Mouse (Mus musculus) ovary, postnatal 14 days (tissue): ENCODE results near the gene Frat2.

Source experiments
- DNase-seq: peaks from one replicate; pipeline ENCODE4 v3.0.0; 2022; ENCODE audit warnings: low spot score

The Frat2 gene

GRCm38 (mm10) chr19:41818749-41819148 is 29.2 kb downstream of the Frat2 start:
- no peak for DNase-seq

DNA sequence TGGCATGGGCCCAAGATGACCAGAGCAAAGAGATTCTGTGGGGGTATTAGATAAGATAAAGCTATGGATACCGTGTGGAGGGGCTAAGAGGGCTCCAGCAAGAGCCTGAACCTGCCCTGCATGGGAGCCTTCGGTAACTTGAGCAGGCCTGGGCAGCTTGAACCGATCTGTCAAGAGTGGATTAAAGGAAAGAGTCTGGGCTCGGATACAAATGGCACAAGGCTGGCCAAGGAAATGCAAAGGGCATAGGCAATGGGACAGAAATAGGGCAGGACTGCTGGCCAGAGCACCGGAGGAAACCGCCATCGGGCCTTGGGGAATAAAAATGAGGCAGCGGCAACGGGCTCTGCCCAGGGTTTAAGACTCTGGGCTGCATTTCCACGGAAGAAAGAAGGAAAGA is 30.6 kb downstream of the Frat2 start:
- DNase-seq: no peak

DNA sequence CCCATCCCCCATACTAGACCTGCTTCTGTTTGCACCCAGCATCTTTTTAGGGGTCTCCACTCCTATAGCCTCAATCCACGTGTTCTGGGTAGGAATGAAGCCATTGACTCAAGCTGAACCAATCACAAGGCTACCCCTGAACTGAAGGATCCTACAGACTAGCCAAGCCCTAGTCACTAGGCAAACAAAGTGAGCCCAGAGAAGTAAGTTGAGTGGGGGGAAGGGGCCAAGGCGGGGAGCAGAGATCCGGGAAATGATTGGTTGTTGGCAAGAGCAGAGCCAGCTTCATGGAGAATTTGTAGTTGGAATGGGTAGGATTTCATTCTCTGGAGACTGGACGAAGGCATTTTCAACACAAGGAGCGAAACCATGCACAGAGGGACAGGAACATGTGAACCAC is 31.0 kb downstream of the Frat2 start:
- no peak for DNase-seq

- DNase-seq: no peak
Measured at GRCm38 (mm10) chr19:41816410-41816809, 31.5 kb downstream of the Frat2 start.

DNA sequence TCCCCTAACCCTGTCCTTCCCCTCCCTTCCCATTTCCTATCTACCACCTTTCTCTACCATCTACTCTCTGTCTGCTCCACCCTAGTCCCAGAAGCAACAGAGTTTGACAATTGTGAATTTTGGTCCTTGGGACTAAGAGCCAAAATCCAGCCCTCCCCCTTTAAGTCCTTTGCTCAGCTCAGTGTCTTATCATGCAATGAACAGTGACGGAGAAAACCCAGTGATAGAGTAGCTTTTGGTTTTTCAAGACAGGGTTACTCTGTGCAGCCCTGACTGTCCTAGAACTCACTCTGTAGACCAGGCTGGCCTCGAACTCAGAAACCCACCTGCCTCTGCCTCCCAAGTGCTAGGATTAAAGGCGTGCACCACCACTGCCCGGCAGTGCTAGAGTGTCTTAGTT is 34.6 kb downstream of the Frat2 start:
- DNase-seq: no peak

- no peak for DNase-seq
Measured at GRCm38 (mm10) chr19:41812525-41812924, 35.4 kb downstream of the Frat2 start.

- no peak for DNase-seq
Measured at GRCm38 (mm10) chr19:41810074-41810473, 37.9 kb downstream of the Frat2 start.

GRCm38 (mm10) chr19:41808104-41808634 is 39.8 kb downstream of the Frat2 start:
- no peak for DNase-seq

GRCm38 (mm10) chr19:41807497-41807896 is 40.4 kb downstream of the Frat2 start:
- DNase-seq: no peak

DNA sequence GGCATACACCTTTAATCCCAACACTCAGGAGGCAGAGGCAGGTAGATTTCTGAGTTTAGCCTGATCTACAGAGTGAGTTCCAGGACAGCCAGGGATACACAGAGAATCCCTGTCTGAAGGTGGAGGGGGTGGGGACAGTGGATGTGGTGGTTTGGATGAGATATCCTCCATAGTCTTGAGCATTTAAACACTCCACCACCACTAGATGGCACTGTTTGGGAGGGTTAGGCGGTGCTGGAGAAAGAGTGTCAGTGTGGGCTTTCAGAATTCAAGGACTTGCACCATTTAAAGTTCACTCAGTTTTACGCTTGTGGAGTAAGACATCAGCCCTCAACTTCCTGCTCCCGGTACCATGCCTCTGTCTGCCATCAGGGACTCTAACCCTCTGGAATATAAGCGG is 42.1 kb downstream of the Frat2 start:
- DNase-seq: no peak

- no peak for DNase-seq
Measured at GRCm38 (mm10) chr19:41803322-41803721, 44.6 kb downstream of the Frat2 start.

DNA sequence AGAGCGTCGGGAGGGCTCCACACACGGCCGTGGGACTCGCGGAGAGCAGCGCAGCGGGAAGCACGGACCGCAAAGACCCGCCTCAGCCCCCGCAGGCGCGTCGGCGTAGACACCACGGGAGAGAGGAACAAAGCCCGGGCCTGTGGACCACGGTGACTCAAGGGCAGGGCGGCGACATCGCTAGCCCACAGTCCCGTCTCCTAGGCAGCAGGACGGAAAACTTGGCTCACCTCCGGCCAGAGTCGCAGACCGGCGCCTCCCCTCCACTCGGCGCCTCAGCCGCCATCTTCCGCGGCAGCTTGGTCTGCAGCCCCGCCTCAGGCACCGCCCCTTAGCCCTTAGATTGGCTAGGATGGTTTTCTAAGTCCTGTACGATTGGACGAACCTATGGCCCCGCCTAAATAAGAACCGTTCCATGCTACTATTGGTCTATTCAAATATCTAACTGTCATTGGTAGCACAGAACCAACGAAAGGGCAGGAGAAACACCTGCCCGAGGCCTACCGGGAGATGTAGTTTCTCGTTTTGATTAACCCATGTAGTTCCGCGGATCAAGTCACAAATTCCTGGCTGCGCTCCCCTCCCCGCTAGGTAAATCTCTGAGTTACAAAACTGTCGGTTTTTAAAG is 46.1 kb downstream of the Frat2 start, which contains the start of gene Arhgap19:
Arhgap19 (minus strand) TSS at position 306 of the 628 bp plus-strand sequence.
- DNase-seq: peak; percentile 79

- DNase-seq: no peak
Measured at GRCm38 (mm10) chr19:41800986-41801741, 46.8 kb downstream of the Frat2 start.

DNA sequence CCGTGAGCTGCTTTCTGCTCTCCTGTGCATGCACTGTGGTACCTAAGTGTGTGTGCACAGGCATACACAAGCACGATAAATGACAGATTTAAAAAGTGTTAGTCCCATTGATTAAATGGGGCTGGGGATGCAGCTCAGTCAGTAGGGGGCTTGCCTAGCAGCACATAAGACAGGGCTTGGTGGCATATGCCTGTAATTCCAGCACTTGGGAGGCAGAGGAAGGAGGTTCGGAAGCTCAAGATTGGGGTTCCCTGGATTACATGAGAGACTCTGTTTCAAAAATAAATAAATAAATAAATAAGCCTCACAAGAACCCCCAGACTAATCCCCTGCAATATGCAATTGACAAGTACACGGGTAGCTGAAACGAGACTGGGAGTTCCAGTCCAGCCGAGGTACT is 47.5 kb downstream of the Frat2 start:
- DNase-seq: no peak

DNA sequence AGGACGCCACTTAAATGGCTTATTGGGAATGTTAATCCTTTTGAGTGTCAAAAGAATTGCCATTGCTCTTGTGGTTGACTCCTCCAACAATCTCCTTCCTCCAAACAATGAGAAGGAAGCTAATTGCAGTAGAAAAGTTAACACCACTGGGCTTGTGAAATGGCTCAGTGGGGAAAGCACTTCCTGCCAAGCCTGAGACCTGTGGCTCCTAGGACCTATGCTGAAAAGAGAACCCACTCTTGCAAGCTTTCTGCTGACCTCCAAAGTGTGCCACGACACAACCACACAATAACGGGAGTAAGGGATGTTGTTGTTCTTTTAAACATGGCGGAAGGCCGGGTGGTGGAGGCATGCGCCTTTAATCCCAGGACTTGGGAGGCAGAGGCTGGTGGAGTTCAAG is 50.4 kb downstream of the Frat2 start:
- DNase-seq: no peak

GRCm38 (mm10) chr19:41796789-41797327 is 51.1 kb downstream of the Frat2 start:
- DNase-seq: no peak

DNA sequence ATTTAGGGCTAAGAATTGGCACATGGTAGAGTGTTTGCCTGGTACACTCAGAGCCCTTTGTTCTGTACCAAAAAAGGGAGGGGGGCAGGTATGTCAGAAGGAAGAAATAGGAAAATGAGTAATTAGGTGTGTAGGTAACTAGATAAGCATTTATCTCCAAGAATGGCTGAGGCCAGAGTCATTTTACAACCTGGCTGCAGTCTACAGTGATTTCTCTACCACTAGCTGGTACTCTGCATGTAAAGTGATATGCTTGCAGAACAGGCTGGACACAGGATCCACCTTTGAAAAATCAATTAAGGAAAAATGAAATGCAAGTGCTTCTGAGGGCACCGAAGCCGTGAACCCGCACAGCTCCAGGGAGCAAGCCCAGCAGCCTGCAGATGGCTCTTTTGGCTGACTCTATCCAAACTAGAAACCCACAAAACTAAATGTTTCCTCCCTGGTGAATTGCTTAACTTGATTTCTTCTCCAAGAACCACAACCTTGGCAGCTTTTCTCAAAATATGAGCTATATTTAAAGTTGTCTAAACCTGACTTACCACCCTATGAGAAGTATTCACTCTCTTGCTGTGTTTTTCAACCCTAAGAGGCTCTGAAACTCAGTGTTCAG is 51.7 kb downstream of the Frat2 start:
- no peak for DNase-seq
